In genomic region chrX:37692261-37692660, GRCm38 (mm10) we compare ENCODE assay signal across 26 mouse cellular contexts. TPM values are rescaled to one million over a fixed set of nuclear protein-coding genes. Genes with fewer than 3 reads are reported as not detected.
A peak's percentile ranks its signal among the peaks of the same experiment; 100 is the strongest.
DNase-seq lines count a peak whose midpoint lies in the region; ATAC-seq and TF ChIP-seq lines count a peak whose summit lies in the region.
"Had no signal": no experiment of that assay in that cellular context is flagged by ENCODE, and none has a peak within 500 bp of the region (broad histone marks: within the 10 kb centered on the region; RNA-seq: fewer than 3 reads in every experiment).

No protein-coding gene starts in this region.

- no peak for TF ChIP-seq CTCF in liver, adult 2 months (IDR thresholded peaks at IDR 0.05; ENCODE audit: low read depth, low read length)

- no peak overlapping the region for H3K4me2 ChIP-seq in liver, embryonic 12.5 days
- H3K4me2 ChIP-seq: embryonic facial prominence, embryonic 12.5 days; forebrain, embryonic 13.5 days; forebrain, embryonic 15.5 days had no signal

- H3K27ac ChIP-seq in liver, adult 2 months (replicated peaks; ENCODE audit: insufficient read depth, low read depth, low read length): no peak overlapping the region
- no peak overlapping the region for H3K27ac ChIP-seq in liver, embryonic 12.5 days
- H3K27ac ChIP-seq: embryonic facial prominence, embryonic 10.5 days; embryonic facial prominence, embryonic 12.5 days; forebrain, embryonic 13.5 days; forebrain, embryonic 15.5 days had no signal

- H3K36me3 ChIP-seq in liver, adult 2 months (ENCODE audit: control insufficient read depth, insufficient read depth, low read length): no peaks in the 10 kb centered on the region
- H3K36me3 ChIP-seq in liver, embryonic 12.5 days: no peaks in the 10 kb centered on the region
- H3K36me3 ChIP-seq: embryonic facial prominence, embryonic 10.5 days; embryonic facial prominence, embryonic 12.5 days; forebrain, embryonic 15.5 days; G1E had no signal

- ATAC-seq in liver, embryonic 12.5 days: no peak
- ATAC-seq: forebrain, embryonic 13.5 days; forebrain, embryonic 15.5 days; forebrain, postnatal 0 days had no signal

- H3K9ac ChIP-seq in liver, adult 2 months (ENCODE audit: low read depth, low read length): no peak overlapping the region
- no peak overlapping the region for H3K9ac ChIP-seq in liver, embryonic 12.5 days
- H3K9ac ChIP-seq: embryonic facial prominence, embryonic 12.5 days; forebrain, embryonic 13.5 days; forebrain, embryonic 15.5 days; forebrain, postnatal 0 days had no signal

- WGBS in liver, adult 2 months: 73% methylated on average over 2 of the region's 2 CpGs
- WGBS in liver, embryonic 12.5 days (ENCODE audit: insufficient replicate concordance): 57% methylated on average over 2 of the region's 2 CpGs

- DNase-seq in liver, adult 2 months (ENCODE audit: extremely low read depth, low read depth, low spot score): peak; percentile 3
- peak; percentile 8 for DNase-seq in 416B (ENCODE audit: low read depth)
- DNase-seq in NIH3T3 (ENCODE audit: low read depth): peak; percentile 1
- no peak for DNase-seq in embryo, embryonic 11 days
- DNase-seq: adrenal gland, adult 2 months; adrenal gland, postnatal 10 days; adrenal gland, postnatal 25 days; cerebellum, adult 11 months; cerebellum, adult 18-20 months; cerebellum, adult 8-10 months; cerebellum, adult 9-11 months; cerebellum, postnatal 14 days; cerebellum, postnatal 36 days; forebrain, postnatal 0 days had no signal

- H3K79me2 ChIP-seq in liver, adult 2 months (ENCODE audit: control insufficient read depth, insufficient read depth, low read length): no peaks in the 10 kb centered on the region

- H3K27me3 ChIP-seq in liver, adult 2 months (ENCODE audit: control insufficient read depth, insufficient read depth, low read length): no peaks in the 10 kb centered on the region
- no peaks in the 10 kb centered on the region for H3K27me3 ChIP-seq in liver, embryonic 12.5 days (replicated peaks)
- H3K27me3 ChIP-seq: embryonic facial prominence, embryonic 12.5 days; forebrain, embryonic 13.5 days; forebrain, embryonic 15.5 days had no signal

- H3K4me1 ChIP-seq in liver, adult 2 months (ENCODE audit: control insufficient read depth, insufficient read depth, low read length): no peaks in the 10 kb centered on the region
- no peaks in the 10 kb centered on the region for H3K4me1 ChIP-seq in liver, embryonic 12.5 days
- H3K4me1 ChIP-seq: embryonic facial prominence, embryonic 10.5 days; embryonic facial prominence, embryonic 12.5 days; forebrain, embryonic 13.5 days; forebrain, embryonic 15.5 days had no signal

- no peaks in the 10 kb centered on the region for H3K9me3 ChIP-seq in liver, embryonic 12.5 days (replicated peaks)
- H3K9me3 ChIP-seq: embryonic facial prominence, embryonic 10.5 days; embryonic facial prominence, embryonic 12.5 days; forebrain, embryonic 13.5 days; forebrain, embryonic 15.5 days; G1E had no signal

- H3K4me3 ChIP-seq in liver, adult 2 months (ENCODE audit: insufficient read depth, low read depth, low read length): no peak overlapping the region
- H3K4me3 ChIP-seq in liver, embryonic 12.5 days: no peak overlapping the region
- H3K4me3 ChIP-seq: embryonic facial prominence, embryonic 10.5 days; embryonic facial prominence, embryonic 12.5 days; forebrain, embryonic 13.5 days; forebrain, embryonic 15.5 days had no signal

- no peak for TF ChIP-seq POLR2A in liver, adult 2 months (IDR thresholded peaks at IDR 0.05; ENCODE audit: extremely low read depth, insufficient read depth, low read length)

RNA-seq across cellular contexts. Expression of gene Rhox2h, which starts 19.2 kb away (rescaled TPM):
- not detected in 2 replicates for total RNA-seq in liver, adult 2 months (2014; rRNA removed)
- polyA plus RNA-seq in liver, adult 2 months (2012; rRNA removed): not detected in 2 replicates
- polyA plus RNA-seq in liver, embryonic 12.5 days (2016; fragmentation: Nextera tagmentation; extraction: Ambion mirVana): not detected in 2 replicates
- total RNA-seq: adrenal gland, adult 2 months; adrenal gland, postnatal 10 days; adrenal gland, postnatal 25 days; adrenal gland, postnatal 4 days; common myeloid progenitor, adult 5-6 weeks; forebrain, postnatal 0 days had no signal
- polyA plus RNA-seq: adrenal gland, adult 2 months; brain, embryonic 14.5 days; embryonic facial prominence, embryonic 10.5 days; embryonic facial prominence, embryonic 12.5 days; embryonic facial prominence, embryonic 14.5 days; forebrain, embryonic 11.5 days; forebrain, embryonic 13.5 days; forebrain, embryonic 15.5 days; forebrain, postnatal 0 days had no signal

RNA-seq across cellular contexts. Expression of gene Rhox3h, which starts 23.7 kb away (rescaled TPM):
- not detected in 2 replicates for total RNA-seq in liver, adult 2 months (2014; rRNA removed)
- polyA plus RNA-seq in liver, adult 2 months (2012; rRNA removed): not detected in 2 replicates
- not detected in 2 replicates for polyA plus RNA-seq in liver, embryonic 12.5 days (2016; fragmentation: Nextera tagmentation; extraction: Ambion mirVana)
- total RNA-seq: adrenal gland, adult 2 months; adrenal gland, postnatal 10 days; adrenal gland, postnatal 25 days; adrenal gland, postnatal 4 days; common myeloid progenitor, adult 5-6 weeks; forebrain, postnatal 0 days; G1E had no signal
- polyA plus RNA-seq: adrenal gland, adult 2 months; brain, embryonic 14.5 days; C2C12; embryonic facial prominence, embryonic 10.5 days; embryonic facial prominence, embryonic 12.5 days; embryonic facial prominence, embryonic 14.5 days; forebrain, embryonic 11.5 days; forebrain, embryonic 13.5 days; forebrain, embryonic 15.5 days; forebrain, postnatal 0 days; G1E had no signal

RNA-seq across cellular contexts. Expression of gene Rhox4g, which starts 41.1 kb away (rescaled TPM):
- not detected in 2 replicates for total RNA-seq in liver, adult 2 months (2014; rRNA removed)
- not detected in 2 replicates for polyA plus RNA-seq in liver, adult 2 months (2012; rRNA removed)
- polyA plus RNA-seq in liver, embryonic 12.5 days (2016; fragmentation: Nextera tagmentation; extraction: Ambion mirVana): not detected in 2 replicates
- total RNA-seq: adrenal gland, adult 2 months; adrenal gland, postnatal 10 days; adrenal gland, postnatal 25 days; adrenal gland, postnatal 4 days; common myeloid progenitor, adult 5-6 weeks; forebrain, postnatal 0 days had no signal
- polyA plus RNA-seq: adrenal gland, adult 2 months; brain, embryonic 14.5 days; C2C12; embryonic facial prominence, embryonic 10.5 days; embryonic facial prominence, embryonic 12.5 days; embryonic facial prominence, embryonic 14.5 days; forebrain, embryonic 11.5 days; forebrain, embryonic 13.5 days; forebrain, embryonic 15.5 days; forebrain, postnatal 0 days; G1E had no signal

RNA-seq across cellular contexts. Expression of gene Rhox2g, which starts 49.0 kb away (rescaled TPM):
- not detected in 2 replicates for total RNA-seq in liver, adult 2 months (2014; rRNA removed)
- not detected in 2 replicates for polyA plus RNA-seq in liver, adult 2 months (2012; rRNA removed)
- polyA plus RNA-seq in liver, embryonic 12.5 days (2016; fragmentation: Nextera tagmentation; extraction: Ambion mirVana): not detected in 2 replicates
- total RNA-seq: adrenal gland, adult 2 months; adrenal gland, postnatal 10 days; adrenal gland, postnatal 25 days; adrenal gland, postnatal 4 days; common myeloid progenitor, adult 5-6 weeks; forebrain, postnatal 0 days; G1E had no signal
- polyA plus RNA-seq: adrenal gland, adult 2 months; brain, embryonic 14.5 days; C2C12; embryonic facial prominence, embryonic 10.5 days; embryonic facial prominence, embryonic 12.5 days; embryonic facial prominence, embryonic 14.5 days; forebrain, embryonic 11.5 days; forebrain, embryonic 13.5 days; forebrain, embryonic 15.5 days; forebrain, postnatal 0 days; G1E had no signal
